ENCODE assay signal across 9 mouse cellular contexts in the genomic region with DNA sequence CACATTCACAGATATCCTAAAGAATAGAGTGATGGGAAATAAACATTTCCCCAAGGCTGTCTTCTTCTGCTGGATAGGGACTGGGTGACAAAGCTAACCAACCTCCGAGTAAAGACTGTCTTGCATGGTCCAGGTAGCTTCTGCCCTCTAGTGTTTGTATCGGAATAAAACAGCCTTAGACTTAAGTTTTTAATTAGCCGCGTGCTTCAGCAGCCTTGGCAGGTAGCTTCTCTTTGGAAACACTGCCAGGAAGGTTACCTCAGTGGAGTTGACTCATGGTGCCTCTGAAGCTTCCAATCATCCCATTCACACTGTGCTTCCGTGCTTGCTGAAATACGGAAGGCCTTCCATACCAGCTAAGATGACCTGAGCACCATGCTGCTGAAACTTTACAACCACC.
DNase-seq lines count a peak whose midpoint lies in the region; ATAC-seq and TF ChIP-seq lines count a peak whose summit lies in the region.
"Had no signal": no experiment of that assay in that cellular context is flagged by ENCODE, and none has a peak within 500 bp of the region (broad histone marks: within the 10 kb centered on the region; RNA-seq: fewer than 3 reads in every experiment).

No protein-coding gene starts in this region.

- no peak overlapping the region for H3K27ac ChIP-seq in thymus, adult 2 months (ENCODE audit: control insufficient read depth, insufficient read depth, low read length)

- no peak for TF ChIP-seq POLR2A in thymus, adult 2 months (IDR thresholded peaks at IDR 0.05; ENCODE audit: control insufficient read depth, extremely low read depth, insufficient read depth, low read length, poor library complexity)

- ATAC-seq in frontal cortex, adult (ENCODE audit: low TSS enrichment), result peak; percentile 85

- DNase-seq in frontal cortex, postnatal 14 days (ENCODE audit: low spot score in 2 of 2), result no peak
- peak; percentile 6 for DNase-seq in thymus, adult 2 months
- no peak for DNase-seq in thymus, adult 18-20 months
- DNase-seq in cerebellum, postnatal 25 days, result peak; percentile 74 to 81
- DNase-seq in heart, postnatal 4 days, result peak; percentile 43
- peak; percentile 16 for DNase-seq in lung, postnatal 14 days
- DNase-seq in thymus, postnatal 4 days, result peak; percentile 8

- 13% methylated on average over 6 of the region's 6 CpGs for WGBS in thymus, adult 2 months

- no peak for TF ChIP-seq CTCF in thymus, adult 2 months (IDR thresholded peaks at IDR 0.05; ENCODE audit: borderline replicate concordance, control insufficient read depth, extremely low read depth, insufficient read depth, low read length, poor library complexity)

- H3K36me3 ChIP-seq in thymus, adult 2 months (ENCODE audit: control insufficient read depth, insufficient read depth, low read length), result no peaks in the 10 kb centered on the region
- H3K36me3 ChIP-seq: G1E had no signal

- no peak overlapping the region for H3K4me3 ChIP-seq in thymus, adult 2 months (ENCODE audit: control insufficient read depth, insufficient read depth, low read length)

- no peaks in the 10 kb centered on the region for H3K27me3 ChIP-seq in thymus, adult 2 months (ENCODE audit: control insufficient read depth, insufficient read depth, low read length)

- no peaks in the 10 kb centered on the region for H3K4me1 ChIP-seq in thymus, adult 2 months (replicated peaks; ENCODE audit: control insufficient read depth, insufficient read depth, low read length)

Comparison
In these comparisons a context has a peak if more than half of its experiments do, and no peak if none do; other contexts are left out.
1. DNase-seq: peak in thymus, adult 2 months (single experiment), cerebellum, postnatal 25 days (2 of 2), heart, postnatal 4 days (single experiment), lung, postnatal 14 days (single experiment) and thymus, postnatal 4 days (single experiment); none in frontal cortex, postnatal 14 days (0 of 2) and thymus, adult 18-20 months (0 of 2).